Mouse (Mus musculus) megakaryocyte, embryonic 14.5 days (primary cell): Measurements from ENCODE around the gene Vmn1r122.
"Not testable (repeated sequence)": the region's sequence is repeated elsewhere in the genome, so short reads cannot be mapped to it uniquely, and the experiment has no call there.

Experiments used
- FLI1 ChIP-seq: IDR thresholded peaks from 2 replicates; pipeline ENCODE4 v1.6.1; 2012; ENCODE audit warnings: low read length, inconsistent platforms, mixed read lengths
- GATA1 ChIP-seq: IDR thresholded peaks from 3 replicates; pipeline ENCODE4 v1.6.1; 2012; ENCODE audit warnings: mixed read lengths, low read length, inconsistent platforms, borderline replicate concordance

GRCm38 (mm10) chr7:21134028-21134427 lies at the start of gene Vmn1r122:
- TF ChIP-seq GATA1, FLI1: not testable (repeated sequence)
